Mouse (Mus musculus) MEL (cell line): Measurements from ENCODE around the gene Abca13. TPM values are rescaled to one million over a fixed set of nuclear protein-coding genes. Genes with fewer than 3 reads are reported as not detected.
"Not testable (repeated sequence)": the region's sequence is repeated elsewhere in the genome, so short reads cannot be mapped to it uniquely, and the experiment has no call there.

Experiments
- DNase-seq: peaks from one replicate; pipeline ENCODE4 v3.0.0; 2011; ENCODE audit warnings: low read depth, low spot score
- H3K27ac ChIP-seq: 2 replicates; pipeline ENCODE4 v1.5.1; 2012; ENCODE audit warnings: low read depth, mild to moderate bottlenecking, control low read depth, low read length, moderate library complexity; ENCODE audit not compliant: control insufficient read depth
- H3K27me3 ChIP-seq, 2 experiments: fragments of 150-350 bp in 1 of 2; sonication (generic) in 1 of 2; 2 replicates each; pipeline ENCODE4 v1.6.1; 2012; ENCODE audit warnings: low read length in 2 of 2, mild to moderate bottlenecking in 2 of 2, improper control_type of control experiment in 1 of 2, moderate library complexity in 1 of 2; ENCODE audit not compliant: insufficient read depth in 2 of 2, control insufficient read depth in 1 of 2
- H3K36me3 ChIP-seq, 2 experiments: 2 replicates each; pipeline ENCODE4 v1.6.1; 2012 to 2014; ENCODE audit warnings: low read length in 2 of 2, improper control_type of control experiment in 1 of 2, inconsistent platforms in 1 of 2, mild to moderate bottlenecking in 1 of 2; ENCODE audit not compliant: insufficient read depth in 2 of 2, control insufficient read depth in 1 of 2
- H3K4me1 ChIP-seq, 2 experiments: fragments of 150-350 bp in 1 of 2; sonication (generic) in 1 of 2; 2 replicates each; pipeline ENCODE4 v1.6.1; 2012; ENCODE audit warnings: low read length in 2 of 2, improper control_type of control experiment in 1 of 2, mild to moderate bottlenecking in 1 of 2; ENCODE audit not compliant: insufficient read depth in 2 of 2, control insufficient read depth in 1 of 2
- H3K4me3 ChIP-seq, 2 experiments: fragments of 150-350 bp in 1 of 2; sonication (generic) in 1 of 2; 2 replicates each; pipeline ENCODE4 v1.5.1; 2012; ENCODE audit warnings: low read depth in 2 of 2, low read length in 2 of 2, mild to moderate bottlenecking in 2 of 2, moderate library complexity in 2 of 2, control low read depth in 1 of 2, improper control_type of control experiment in 1 of 2; ENCODE audit not compliant: control insufficient read depth in 1 of 2, insufficient read depth in 1 of 2
- H3K79me2 ChIP-seq: 2 replicates; pipeline ENCODE4 v1.6.1; 2012; ENCODE audit warnings: mild to moderate bottlenecking, low read length, moderate library complexity; ENCODE audit not compliant: control insufficient read depth, poor library complexity, insufficient read depth
- H3K9ac ChIP-seq: 2 replicates; pipeline ENCODE4 v1.6.1; 2012; ENCODE audit warnings: low read depth, mild to moderate bottlenecking, control low read depth, low read length, moderate library complexity; ENCODE audit not compliant: control insufficient read depth, poor library complexity, severe bottlenecking
- H3K9me3 ChIP-seq: fragments of 150-350 bp; sonication (generic); replicated peaks from 2 replicates; pipeline ENCODE4 v1.6.1; 2012; ENCODE audit warnings: mild to moderate bottlenecking, low read length, improper control_type of control experiment, moderate library complexity; ENCODE audit not compliant: insufficient read depth
- BHLHE40 ChIP-seq: IDR thresholded peaks from 2 replicates; pipeline ENCODE4 v1.6.1; 2012; ENCODE audit warnings: low read depth, mild to moderate bottlenecking, inconsistent platforms, low read length, improper control_type of control experiment, borderline replicate concordance
- EP300 ChIP-seq, 2 experiments: IDR thresholded peaks; 2 replicates each; pipeline ENCODE4 v1.6.1; 2011; ENCODE audit warnings: improper control_type of control experiment in 2 of 2, low read length in 2 of 2, low read depth in 1 of 2, mild to moderate bottlenecking in 1 of 2
- GABPA ChIP-seq: IDR thresholded peaks from 2 replicates; pipeline ENCODE4 v1.6.1; 2012; ENCODE audit warnings: low read depth, mild to moderate bottlenecking, inconsistent platforms, low read length, improper control_type of control experiment, moderate library complexity
- JUND ChIP-seq: IDR thresholded peaks from 2 replicates; pipeline ENCODE4 v1.6.1; 2011; ENCODE audit warnings: low read depth, mild to moderate bottlenecking, improper control_type of control experiment, low read length
- KAT2A ChIP-seq: conservative IDR thresholded peaks from 2 replicates; pipeline ENCODE4 v1.6.1; 2012; ENCODE audit warnings: low read depth, low read length, improper control_type of control experiment, inconsistent platforms
- MAFK ChIP-seq: IDR thresholded peaks from 2 replicates; pipeline ENCODE4 v1.6.1; 2011; ENCODE audit warnings: low read depth, mild to moderate bottlenecking, low read length, improper control_type of control experiment, borderline replicate concordance
- MAZ ChIP-seq: IDR thresholded peaks from 2 replicates; pipeline ENCODE4 v1.6.1; 2012; ENCODE audit warnings: low read depth, mild to moderate bottlenecking, inconsistent platforms, low read length, improper control_type of control experiment
- MYC ChIP-seq: IDR thresholded peaks from 2 replicates; pipeline ENCODE4 v1.6.1; 2011; ENCODE audit warnings: low read depth, mild to moderate bottlenecking, low read length, improper control_type of control experiment, moderate library complexity
- POLR2AphosphoS2 ChIP-seq: IDR thresholded peaks from 2 replicates; pipeline ENCODE4 v1.6.1; 2011; ENCODE audit warnings: low read length, improper control_type of control experiment
- POLR2AphosphoS5 ChIP-seq: IDR thresholded peaks from 2 replicates; pipeline ENCODE4 v1.6.1; 2012; ENCODE audit warnings: low read depth, borderline replicate concordance, mild to moderate bottlenecking, inconsistent platforms, low read length, moderate library complexity, mixed read lengths
- SIN3A ChIP-seq: IDR thresholded peaks from 2 replicates; pipeline ENCODE4 v1.6.1; 2012; ENCODE audit warnings: low read length, improper control_type of control experiment, inconsistent platforms
- SMC3 ChIP-seq: IDR thresholded peaks from 2 replicates; pipeline ENCODE4 v1.6.1; 2011; ENCODE audit warnings: low read depth, low read length, improper control_type of control experiment
- TBP ChIP-seq: IDR thresholded peaks from 2 replicates; pipeline ENCODE4 v1.8.0; 2011; ENCODE audit warnings: low read depth, low read length, improper control_type of control experiment
- TCF12 ChIP-seq: IDR thresholded peaks from 2 replicates; pipeline ENCODE4 v1.6.1; 2014; ENCODE audit warnings: low read depth, mild to moderate bottlenecking, inconsistent platforms, low read length, improper control_type of control experiment, moderate library complexity
- UBTF ChIP-seq: IDR thresholded peaks from 2 replicates; pipeline ENCODE4 v1.6.1; 2012; ENCODE audit warnings: low read depth, mild to moderate bottlenecking, inconsistent platforms, low read length, improper control_type of control experiment, moderate library complexity, borderline replicate concordance; ENCODE audit not compliant: insufficient read depth
- USF2 ChIP-seq, 2 experiments: IDR thresholded peaks; 2 replicates each; pipeline ENCODE4 v1.6.1; 2011 to 2012; ENCODE audit warnings: improper control_type of control experiment in 2 of 2, low read length in 2 of 2, borderline replicate concordance in 1 of 2, inconsistent platforms in 1 of 2, low read depth in 1 of 2, mild to moderate bottlenecking in 1 of 2; ENCODE audit not compliant: insufficient read depth in 1 of 2
- ZC3H11A ChIP-seq: IDR thresholded peaks from 2 replicates; pipeline ENCODE4 v1.6.1; 2012; ENCODE audit warnings: low read depth, mild to moderate bottlenecking, inconsistent platforms, low read length, improper control_type of control experiment
- ZMIZ1 ChIP-seq: IDR thresholded peaks from 2 replicates; pipeline ENCODE4 v1.6.1; 2012; ENCODE audit warnings: low read depth, mild to moderate bottlenecking, inconsistent platforms, low read length, improper control_type of control experiment, moderate library complexity
- ZNF384 ChIP-seq: IDR thresholded peaks from 2 replicates; pipeline ENCODE4 v1.6.1; 2012; ENCODE audit warnings: low read depth, mild to moderate bottlenecking, inconsistent platforms, low read length, improper control_type of control experiment
- polyA plus RNA-seq, 2 experiments: library from polyadenylated mRNA; stranded (reverse) in 1 of 2; unstranded in 1 of 2; fragments of >175 nt in 1 of 2; fragments of >200 nt in 1 of 2; gene quantifications; 2 replicates each; pipeline versions ENCODE4 v1.2.1 to v1.2.4; 2012; ENCODE audit warnings: low replicate concordance in 2 of 2, low read depth in 1 of 2; ENCODE audit not compliant: insufficient read length in 2 of 2, insufficient read depth in 1 of 2, missing spikeins in 1 of 2
- total RNA-seq: library from RNA; depleted of rRNA; stranded (reverse); fragments of 300-350 nt; gene quantifications from 2 replicates; pipeline ENCODE4 v1.2.3, GENCODE M21; 2012

Gene Abca13
- total and polyA plus RNA-seq, 3 experiments, result not detected

GRCm38 (mm10) chr11:9181477-9181876 is 10.3 kb upstream of the Abca13 start:
- no peaks in the 10 kb centered on the region for H3K4me1 ChIP-seq
- TF ChIP-seq GABPA, result no peak
- no peak for TF ChIP-seq KAT2A
- no peak for TF ChIP-seq TBP
- TF ChIP-seq UBTF, result no peak
- no peak for TF ChIP-seq EP300 (IDR thresholded peaks at IDR 0.05; ENCODE audit: low read depth in 1 of 2, low read length in 2 of 2)
- no peak for TF ChIP-seq MAFK
- no peak for TF ChIP-seq ZMIZ1
- TF ChIP-seq MYC, result no peak
- TF ChIP-seq JUND, result no peak
- no peak for TF ChIP-seq SIN3A
- no peak for TF ChIP-seq BHLHE40
- no peak for TF ChIP-seq ZNF384
- no peak for TF ChIP-seq MAZ
- no peak for TF ChIP-seq USF2 (IDR thresholded peaks at IDR 0.05; ENCODE audit: borderline replicate concordance in 1 of 2, insufficient read depth in 1 of 2, low read depth in 1 of 2, low read length in 2 of 2)
- TF ChIP-seq SMC3, result no peak
- TF ChIP-seq POLR2AphosphoS5, result no peak
- no peak for TF ChIP-seq POLR2AphosphoS2
- no peak for TF ChIP-seq TCF12
- no peak for TF ChIP-seq ZC3H11A

GRCm38 (mm10) chr11:9189471-9189870 is 2.3 kb upstream of the Abca13 start:
- not testable (repeated sequence) for H3K27me3 ChIP-seq, H3K79me2 ChIP-seq, H3K9ac ChIP-seq, H3K9me3 ChIP-seq, H3K4me1 ChIP-seq, H3K27ac ChIP-seq, H3K4me3 ChIP-seq, H3K36me3 ChIP-seq, DNase-seq

More at GRCm38 (mm10) chr11:9181477-9181876, 10.3 kb upstream of the Abca13 start:
- no peaks in the 10 kb centered on the region for H3K36me3 ChIP-seq
- H3K27me3 ChIP-seq, result no peaks in the 10 kb centered on the region; a peak in 1 of 4 replicates
- no peak overlapping the region for H3K27ac ChIP-seq
- H3K79me2 ChIP-seq, result no peaks in the 10 kb centered on the region
- no peak overlapping the region for H3K9ac ChIP-seq
- no peak overlapping the region for H3K4me3 ChIP-seq
- no peaks in the 10 kb centered on the region for H3K9me3 ChIP-seq
- DNase-seq, result no peak
